Mouse (Mus musculus): Measurements from ENCODE around the gene Teddm1a. TPM values are rescaled to one million over a fixed set of nuclear protein-coding genes. Genes with fewer than 3 reads are reported as not detected.

The Teddm1a gene
- polyA plus RNA-seq, 1 experiment from 2014 or later: 0.14 TPM

DNA sequence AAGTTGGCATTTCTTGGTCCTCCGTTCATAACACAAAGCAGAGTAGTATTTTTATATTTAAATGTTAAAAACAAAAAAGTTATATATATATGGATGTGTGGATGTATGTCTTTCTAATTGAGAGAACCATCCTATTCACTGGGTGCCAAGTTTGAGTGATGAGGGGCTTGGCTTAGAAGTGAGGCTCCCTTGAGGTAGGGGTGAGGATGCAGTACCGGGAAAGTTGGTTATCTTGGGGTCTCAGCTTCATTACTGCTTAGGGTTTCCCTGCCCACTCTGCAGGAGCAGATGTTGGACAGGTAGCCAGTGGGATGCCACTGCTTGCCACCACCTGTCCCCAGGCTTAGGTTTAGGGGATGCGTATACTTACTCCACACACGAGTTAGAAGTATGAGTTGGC is 17.2 kb downstream of the Teddm1a start:
- Histone ChIP-seq H3K4me2 (replicated peaks) (no peak overlapping the region), H3K9me3 (no peaks in the 10 kb centered on the region), H3K4me1 (no peaks in the 10 kb centered on the region), H3K27ac (no peak overlapping the region), H3K9ac (no peak overlapping the region), H3K27me3 (no peaks in the 10 kb centered on the region), H3K4me3 (no peak overlapping the region), H3K36me3 (peaks cover 77% of the 10 kb centered on the region)
- ATAC-seq (ENCODE audit: low FRiP score, low read depth): no peak
- WGBS: 90% methylated on average over 4 of the region's 4 CpGs

DNA sequence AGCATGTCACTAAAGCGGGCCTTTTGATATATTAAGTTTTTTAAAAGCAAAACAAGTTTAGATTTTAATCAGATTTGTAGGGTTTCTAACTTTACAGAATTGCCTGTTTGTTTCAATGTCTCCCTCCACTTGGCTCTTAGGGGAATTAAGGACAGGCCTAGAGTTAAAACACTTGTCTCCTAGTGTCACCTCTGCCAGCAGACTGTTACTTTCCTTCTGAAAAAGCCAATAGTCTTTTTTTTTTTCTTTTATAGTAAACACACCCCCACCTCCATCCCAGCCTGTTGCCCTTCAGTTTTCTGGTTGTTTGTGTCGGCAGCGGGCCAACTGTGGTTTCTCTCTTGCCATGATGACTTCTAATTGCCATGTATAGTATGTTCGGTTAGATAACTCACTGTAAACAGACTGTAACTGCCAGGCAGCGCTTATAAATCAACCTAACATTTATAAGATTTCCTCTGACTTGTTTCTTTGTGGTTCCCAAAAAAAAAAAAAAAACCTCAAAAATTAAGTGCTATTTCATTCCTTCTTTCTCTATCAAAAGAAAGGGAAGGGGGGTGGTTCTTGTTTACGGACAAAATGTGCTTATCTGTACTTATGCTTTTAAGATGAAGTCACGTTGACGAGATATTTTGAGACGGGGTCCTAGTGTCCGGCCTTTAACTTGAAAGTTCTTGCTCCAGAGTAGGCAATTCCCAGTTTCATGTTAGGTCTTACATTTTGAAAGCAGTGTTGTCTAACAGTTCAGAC is 17.8 kb downstream of the Teddm1a start:
- H3K27me3 ChIP-seq: no peaks in the 10 kb centered on the region
- no peak overlapping the region for H3K4me2 ChIP-seq (replicated peaks)
- no peak overlapping the region for H3K9ac ChIP-seq
- no peak overlapping the region for H3K27ac ChIP-seq
- H3K4me3 ChIP-seq: no peak overlapping the region
- no peaks in the 10 kb centered on the region for H3K9me3 ChIP-seq
- ATAC-seq (ENCODE audit: low FRiP score, low read depth): no peak
- no peaks in the 10 kb centered on the region for H3K4me1 ChIP-seq
- H3K36me3 ChIP-seq: peaks cover 71% of the 10 kb centered on the region
- WGBS: 83% methylated on average over 10 of the region's 10 CpGs

DNA sequence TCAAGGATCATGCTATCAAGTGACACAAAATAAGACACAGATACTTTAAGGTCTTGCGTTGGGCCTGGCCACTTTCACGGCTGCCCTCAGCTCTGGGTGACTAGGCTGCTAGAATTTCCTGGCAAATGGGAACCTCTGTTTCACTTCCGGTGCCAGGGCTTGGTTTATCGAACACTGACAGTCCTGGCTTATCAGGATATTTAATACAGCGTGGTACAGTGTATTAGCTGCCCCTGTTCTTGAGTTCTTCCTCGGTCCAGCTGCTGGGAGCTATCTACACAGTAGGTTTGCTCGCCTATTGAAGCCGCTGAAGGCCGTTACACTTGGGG is 18.4 kb downstream of the Teddm1a start:
- 87% methylated on average over 9 of the region's 9 CpGs for WGBS
- no peak overlapping the region for H3K9ac ChIP-seq
- no peak for ATAC-seq (ENCODE audit: low FRiP score, low read depth)
- no peak overlapping the region for H3K4me3 ChIP-seq
- H3K9me3 ChIP-seq: no peaks in the 10 kb centered on the region
- H3K27ac ChIP-seq: no peak overlapping the region
- no peak overlapping the region for H3K4me2 ChIP-seq (replicated peaks)
- H3K36me3 ChIP-seq: peaks cover 65% of the 10 kb centered on the region
- H3K27me3 ChIP-seq: no peaks in the 10 kb centered on the region
- no peaks in the 10 kb centered on the region for H3K4me1 ChIP-seq

DNA sequence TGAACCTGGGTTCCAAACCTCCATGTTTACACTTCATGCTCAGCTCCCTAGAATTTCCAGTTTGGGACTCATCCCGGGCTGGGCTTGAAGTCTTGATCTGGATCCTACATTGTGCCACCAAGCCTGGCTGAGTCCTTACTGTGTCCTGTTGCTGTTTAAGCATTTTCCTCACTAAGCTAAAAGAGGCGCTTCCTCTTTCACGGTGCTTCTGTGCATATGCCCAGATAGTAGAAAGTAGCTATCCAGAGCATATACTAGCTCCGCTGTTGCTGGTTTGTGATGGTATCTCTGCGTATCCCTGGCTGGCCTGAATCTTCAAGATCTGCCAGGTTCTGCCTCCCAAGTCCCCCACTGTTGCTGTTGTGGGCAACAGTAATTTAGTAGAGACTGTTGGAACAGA is 18.9 kb downstream of the Teddm1a start:
- no peak overlapping the region for H3K27ac ChIP-seq
- ATAC-seq (ENCODE audit: low FRiP score, low read depth): no peak
- no peaks in the 10 kb centered on the region for H3K4me1 ChIP-seq
- H3K9ac ChIP-seq: no peak overlapping the region
- peaks cover 60% of the 10 kb centered on the region for H3K36me3 ChIP-seq
- no peaks in the 10 kb centered on the region for H3K27me3 ChIP-seq
- WGBS: 95% methylated on average over 5 of the region's 5 CpGs
- H3K4me3 ChIP-seq: no peak overlapping the region
- no peak overlapping the region for H3K4me2 ChIP-seq (replicated peaks)
- H3K9me3 ChIP-seq: no peaks in the 10 kb centered on the region

DNA sequence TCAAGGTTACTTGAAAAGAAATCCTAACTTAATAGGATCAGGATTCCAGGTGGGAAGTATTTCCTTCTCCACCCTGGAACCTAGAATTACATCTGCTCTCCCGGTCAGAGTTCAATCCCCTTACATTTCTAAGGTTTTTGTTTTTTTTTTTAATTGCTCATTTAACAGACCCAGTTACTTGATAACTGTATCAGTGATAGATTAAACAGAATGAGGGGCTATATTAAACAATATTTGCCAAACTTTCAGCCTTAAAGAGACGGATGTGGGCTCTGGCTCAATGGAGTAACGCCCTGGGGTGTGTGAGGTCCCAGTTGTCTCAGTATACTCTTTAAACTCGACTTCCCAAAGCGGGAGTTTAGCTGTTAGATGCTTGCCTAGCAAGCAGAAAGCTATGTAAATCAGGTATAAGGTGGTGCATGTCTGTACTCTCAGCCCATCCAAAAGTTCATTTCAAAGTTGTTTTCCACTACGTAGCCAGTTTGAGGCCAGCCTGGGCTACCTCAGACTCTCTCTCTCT is 19.8 kb downstream of the Teddm1a start:
- H3K4me1 ChIP-seq: no peaks in the 10 kb centered on the region
- no peaks in the 10 kb centered on the region for H3K27me3 ChIP-seq
- H3K4me2 ChIP-seq (replicated peaks): no peak overlapping the region
- no peak overlapping the region for H3K4me3 ChIP-seq
- no peak overlapping the region for H3K9ac ChIP-seq
- ATAC-seq (ENCODE audit: low FRiP score, low read depth): no peak
- H3K27ac ChIP-seq: no peak overlapping the region
- no peaks in the 10 kb centered on the region for H3K9me3 ChIP-seq
- peaks cover 51% of the 10 kb centered on the region for H3K36me3 ChIP-seq
- 81% methylated on average over 6 of the region's 6 CpGs for WGBS

DNA sequence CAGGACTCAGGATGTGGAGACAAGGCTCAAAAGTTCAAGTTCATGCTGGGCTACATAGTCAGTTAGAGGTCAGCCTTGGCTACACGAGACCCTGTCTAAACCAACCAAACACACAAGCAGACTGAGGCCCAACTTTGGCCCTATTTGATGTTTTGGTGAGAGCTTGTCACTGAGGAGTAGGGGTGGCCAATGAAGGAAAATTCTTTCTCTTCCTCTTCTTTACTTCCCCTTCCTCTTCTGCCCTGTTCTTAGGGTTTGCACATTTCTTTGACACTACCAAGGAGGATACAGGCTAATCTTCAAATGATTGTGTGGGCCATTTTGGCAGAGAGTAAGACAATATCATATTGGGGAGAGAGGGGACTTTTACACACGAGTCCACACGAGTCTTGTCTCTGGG is 22.3 kb downstream of the Teddm1a start:
- WGBS: 85% methylated on average over 3 of the region's 3 CpGs
- Histone ChIP-seq H3K36me3 (peaks cover 26% of the 10 kb centered on the region), H3K4me3 (no peak overlapping the region), H3K9me3 (no peaks in the 10 kb centered on the region), H3K27ac (no peak overlapping the region), H3K4me2 (replicated peaks) (no peak overlapping the region), H3K9ac (no peak overlapping the region), H3K27me3 (no peaks in the 10 kb centered on the region), H3K4me1 (no peaks in the 10 kb centered on the region)
- ATAC-seq (ENCODE audit: low FRiP score, low read depth): no peak

DNA sequence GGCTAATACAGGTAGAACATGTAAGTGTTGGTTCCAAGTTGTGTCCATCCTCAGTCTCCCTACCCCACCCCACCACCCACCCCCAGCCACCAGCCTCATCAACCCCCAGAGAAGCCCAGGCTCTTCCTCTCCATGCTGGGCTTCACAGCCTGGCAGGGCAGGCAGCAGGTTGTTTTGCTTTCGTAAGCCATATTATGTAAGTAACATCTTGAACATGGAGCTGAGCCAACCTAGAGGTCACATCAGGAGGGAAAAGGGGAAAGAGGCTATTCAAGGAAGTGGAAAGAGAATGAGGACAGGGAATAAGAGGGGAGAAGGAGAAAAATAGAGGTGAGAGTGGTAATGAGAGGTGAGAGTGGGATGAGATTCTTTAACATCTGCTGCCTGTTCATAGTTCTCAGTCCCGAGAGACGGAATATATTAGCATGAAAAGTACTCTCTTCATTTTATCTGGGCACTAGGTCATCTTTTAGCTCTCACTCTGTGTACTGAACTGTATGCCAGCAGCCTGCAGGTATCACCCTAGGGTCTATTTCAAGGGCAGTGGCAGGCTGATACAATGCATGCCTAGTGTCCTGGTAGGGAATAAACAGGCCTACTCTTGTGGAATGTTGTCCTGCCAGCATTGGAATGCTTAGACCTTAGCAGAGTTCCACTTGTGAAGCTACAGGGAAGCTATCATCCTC is 27.1 kb downstream of the Teddm1a start:
- Histone ChIP-seq H3K9me3 (no peaks in the 10 kb centered on the region), H3K27me3 (no peaks in the 10 kb centered on the region), H3K9ac (no peak overlapping the region), H3K27ac (no peak overlapping the region), H3K4me3 (no peak overlapping the region), H3K36me3 (no peaks in the 10 kb centered on the region), H3K4me1 (no peaks in the 10 kb centered on the region), H3K4me2 (replicated peaks) (no peak overlapping the region)
- ATAC-seq (ENCODE audit: low FRiP score, low read depth): no peak
- 83% methylated on average over 3 of the region's 3 CpGs for WGBS

DNA sequence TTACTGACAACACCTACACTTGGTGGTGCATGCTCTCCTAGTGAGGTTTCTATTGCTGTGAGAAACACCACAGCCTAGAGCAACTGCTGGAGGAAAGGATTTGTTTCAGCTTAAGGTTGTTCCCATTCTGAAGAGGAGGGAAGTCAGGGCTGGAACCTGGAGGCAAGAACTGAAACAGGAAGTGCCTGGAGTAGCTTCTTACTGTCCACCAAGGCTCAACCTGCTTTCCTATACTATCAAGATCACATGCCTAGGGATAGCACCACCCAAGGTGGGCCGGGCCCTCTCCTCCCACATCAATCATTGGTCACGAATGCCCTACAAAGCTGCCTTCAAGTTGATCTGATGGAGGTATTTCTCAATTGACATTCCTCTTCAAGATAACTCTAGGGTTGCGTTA is 30.1 kb downstream of the Teddm1a start:
- Histone ChIP-seq H3K27me3 (no peaks in the 10 kb centered on the region), H3K4me2 (replicated peaks) (no peak overlapping the region), H3K9me3 (no peaks in the 10 kb centered on the region), H3K4me3 (no peak overlapping the region), H3K4me1 (no peaks in the 10 kb centered on the region), H3K36me3 (no peaks in the 10 kb centered on the region), H3K9ac (no peak overlapping the region), H3K27ac (no peak overlapping the region)
- ATAC-seq (ENCODE audit: low FRiP score, low read depth): no peak
- WGBS: 92% methylated on average over 3 of the region's 3 CpGs

DNA sequence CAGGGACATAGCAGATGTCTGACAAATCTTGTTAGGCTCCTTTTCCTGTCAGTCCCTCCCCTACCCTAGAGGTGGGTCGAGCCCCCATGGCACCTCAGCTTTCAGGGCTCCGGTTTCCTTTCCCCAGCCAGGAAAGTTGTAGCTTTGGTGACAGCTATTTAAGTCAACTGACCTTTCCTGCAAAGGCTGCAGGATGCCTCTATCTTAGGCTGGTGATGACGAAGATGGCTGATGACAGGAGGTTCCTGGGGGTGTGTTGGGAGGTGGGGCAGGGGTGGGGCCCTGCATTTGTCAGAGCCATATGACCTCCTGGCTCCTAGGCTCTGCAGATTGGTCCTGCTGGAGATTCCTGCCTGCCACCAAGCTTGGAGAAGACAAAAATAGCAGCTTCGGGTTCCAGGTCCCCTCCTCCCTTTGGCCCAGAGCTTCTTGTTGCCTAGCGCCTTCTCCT is 31.1 kb downstream of the Teddm1a start:
- Histone ChIP-seq H3K4me3 (no peak overlapping the region), H3K27ac (no peak overlapping the region), H3K4me1 (no peaks in the 10 kb centered on the region), H3K27me3 (no peaks in the 10 kb centered on the region), H3K9me3 (no peaks in the 10 kb centered on the region), H3K36me3 (no peaks in the 10 kb centered on the region), H3K4me2 (replicated peaks) (no peak overlapping the region), H3K9ac (no peak overlapping the region)
- 40% methylated on average over 5 of the region's 5 CpGs for WGBS
- no peak; the same call in 1 of the 2 replicates for ATAC-seq (ENCODE audit: low FRiP score, low read depth)

DNA sequence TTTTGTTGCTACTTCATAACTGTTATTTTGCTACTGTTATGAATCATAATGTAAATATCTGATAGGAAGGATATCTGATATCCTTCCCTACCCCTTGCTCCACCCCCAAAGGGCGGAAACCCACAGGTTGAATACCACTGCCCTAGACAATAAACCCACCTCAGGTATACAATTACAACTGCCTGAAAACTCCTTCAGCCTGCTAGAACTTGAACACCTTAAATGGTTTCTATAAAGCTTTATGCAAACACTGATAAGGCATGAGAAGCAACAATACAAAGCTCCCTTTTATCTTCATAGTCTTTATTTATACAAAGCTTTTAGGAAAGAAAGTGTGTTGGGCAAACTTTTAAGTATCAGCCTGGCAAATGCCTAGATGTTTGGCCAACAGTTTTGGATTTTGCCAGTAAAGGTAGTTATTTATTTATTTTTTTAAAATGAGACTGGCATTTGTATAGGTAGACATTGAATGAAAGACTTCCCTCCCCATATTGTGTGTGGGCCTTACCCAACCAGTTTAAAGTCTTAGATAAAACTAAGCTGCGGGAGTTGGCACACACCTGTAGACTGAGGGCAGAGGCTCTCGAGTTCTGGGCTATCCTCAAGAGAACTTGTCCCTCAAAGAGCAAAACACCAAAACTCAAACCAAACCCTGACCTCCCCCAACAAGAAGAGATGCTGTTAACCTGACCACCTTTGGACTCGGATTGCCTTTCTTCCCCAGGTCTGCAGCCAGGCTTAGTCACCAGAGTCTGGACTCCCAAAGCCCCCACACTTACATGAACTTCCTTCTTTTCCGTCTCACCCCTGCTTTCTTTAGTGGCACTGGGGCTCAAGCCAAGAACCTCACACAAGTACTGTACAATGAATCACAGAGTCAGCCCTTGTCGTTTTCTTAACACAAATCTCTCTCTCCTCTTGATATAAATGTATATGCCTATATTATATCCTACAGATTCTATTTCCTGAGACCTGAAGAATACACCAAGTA is 33.1 kb downstream of the Teddm1a start:
- Histone ChIP-seq H3K4me3 (no peak overlapping the region), H3K4me2 (replicated peaks) (no peak overlapping the region), H3K9me3 (no peaks in the 10 kb centered on the region), H3K27ac (no peak overlapping the region), H3K4me1 (no peaks in the 10 kb centered on the region), H3K9ac (no peak overlapping the region), H3K27me3 (no peaks in the 10 kb centered on the region), H3K36me3 (no peaks in the 10 kb centered on the region)
- ATAC-seq (ENCODE audit: low FRiP score, low read depth): no peak
- WGBS: 78% methylated on average over 6 of the region's 6 CpGs

DNA sequence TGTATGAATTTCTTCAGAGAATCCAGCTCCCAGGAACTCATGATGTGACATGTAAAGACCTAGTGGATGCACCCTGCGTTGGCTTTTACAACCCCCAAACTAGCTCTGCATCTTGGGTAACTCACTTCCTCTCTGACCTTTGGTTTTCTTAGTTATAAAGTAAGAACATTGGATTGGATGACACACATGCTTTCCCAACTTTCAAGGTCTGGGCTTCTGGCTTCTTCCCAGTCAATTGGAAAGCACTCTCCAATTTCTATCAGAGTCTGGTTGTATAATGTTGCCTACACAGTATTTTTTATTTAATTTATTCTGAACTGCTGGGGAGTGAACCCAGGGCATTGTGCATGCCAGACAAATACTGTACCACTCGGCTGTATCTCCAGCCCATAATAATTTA is 38.9 kb downstream of the Teddm1a start:
- H3K36me3 ChIP-seq: no peaks in the 10 kb centered on the region
- H3K4me1 ChIP-seq: no peaks in the 10 kb centered on the region
- no peak overlapping the region for H3K4me3 ChIP-seq
- no peak overlapping the region for H3K4me2 ChIP-seq (replicated peaks)
- H3K9ac ChIP-seq: no peak overlapping the region
- H3K27me3 ChIP-seq: no peaks in the 10 kb centered on the region
- no peak for ATAC-seq (ENCODE audit: low FRiP score, low read depth)
- 85% methylated on average over 2 of the region's 2 CpGs for WGBS
- no peak overlapping the region for H3K27ac ChIP-seq
- no peaks in the 10 kb centered on the region for H3K9me3 ChIP-seq

DNA sequence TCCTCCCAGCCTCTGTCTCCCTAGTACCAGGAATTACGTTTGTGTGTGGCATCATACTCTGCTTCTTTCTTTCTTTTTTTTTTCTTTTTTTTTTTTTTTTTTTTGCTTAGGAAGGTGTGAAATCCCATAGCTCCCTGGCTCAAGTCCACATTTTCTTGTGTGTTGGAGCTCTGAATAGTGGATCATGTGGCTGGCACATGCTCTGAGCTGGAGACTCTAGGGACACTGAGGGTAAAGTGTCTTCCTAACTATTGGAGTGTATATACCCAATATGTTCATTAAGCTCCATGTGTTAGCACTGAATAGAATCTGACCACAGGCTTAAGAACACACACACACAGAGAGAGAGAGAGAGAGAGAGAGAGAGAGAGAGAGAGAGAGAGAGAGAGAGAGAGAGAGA is 42.2 kb downstream of the Teddm1a start:
- no peaks in the 10 kb centered on the region for H3K27me3 ChIP-seq
- no peak overlapping the region for H3K4me3 ChIP-seq
- H3K4me1 ChIP-seq: no peaks in the 10 kb centered on the region
- 65% methylated on average over 1 of the region's 1 CpGs for WGBS
- H3K27ac ChIP-seq: no peak overlapping the region
- no peaks in the 10 kb centered on the region for H3K9me3 ChIP-seq
- no peak overlapping the region for H3K4me2 ChIP-seq (replicated peaks)
- ATAC-seq (ENCODE audit: low FRiP score, low read depth): no peak
- H3K9ac ChIP-seq: no peak overlapping the region
- H3K36me3 ChIP-seq: no peaks in the 10 kb centered on the region
